Mouse (Mus musculus): ENCODE measurements around the gene Fkbp3. TPM values are rescaled to one million over a fixed set of nuclear protein-coding genes. Genes with fewer than 3 reads are reported as not detected.

The Fkbp3 gene
- polyA plus RNA-seq, 1 experiment from 2014 or later = 146 TPM

DNA sequence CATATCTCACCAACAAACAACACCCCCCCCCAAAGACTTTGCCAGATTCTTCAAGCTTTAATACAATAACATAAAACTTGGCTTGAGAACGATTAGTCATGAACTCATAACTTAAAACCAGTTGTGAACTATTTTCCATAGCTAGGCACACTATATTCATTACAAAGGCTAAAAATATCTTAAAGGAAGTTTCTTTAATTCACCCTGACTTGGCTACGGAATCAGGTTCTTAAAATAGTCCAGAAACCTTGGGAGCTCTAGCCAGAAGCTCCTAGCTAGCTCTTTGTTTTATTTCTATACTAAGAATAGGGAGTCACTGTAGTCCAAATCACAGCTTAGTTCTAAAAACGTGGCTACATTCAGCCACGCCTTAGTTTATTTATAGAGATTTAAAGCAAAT, 5.4 kb downstream of the Fkbp3 start:
- Histone ChIP-seq H3K9me3 (ENCODE audit: control insufficient read depth) (no peaks in the 10 kb centered on the region), H3K4me2 (replicated peaks; ENCODE audit: low read depth) (no peak overlapping the region), H3K4me3 (ENCODE audit: low read depth, low read length) (no peak overlapping the region), H3K27ac (ENCODE audit: low read depth, low read length) (no peak overlapping the region), H3K36me3 (ENCODE audit: control insufficient read depth, insufficient read depth) (peaks cover 9% of the 10 kb centered on the region), H3K9ac (ENCODE audit: low read depth, low read length) (no peak overlapping the region), H3K27me3 (replicated peaks; ENCODE audit: control insufficient read depth, insufficient read depth, low read length) (no peaks in the 10 kb centered on the region), H3K4me1 (replicated peaks; ENCODE audit: control insufficient read depth, insufficient read depth, low read length) (no peaks in the 10 kb centered on the region)
- no peak for TF ChIP-seq CTCF (IDR thresholded peaks at IDR 0.05; ENCODE audit: low read depth)
- no peak for ATAC-seq
- 57% methylated on average over 4 of the region's 4 CpGs for WGBS

DNA sequence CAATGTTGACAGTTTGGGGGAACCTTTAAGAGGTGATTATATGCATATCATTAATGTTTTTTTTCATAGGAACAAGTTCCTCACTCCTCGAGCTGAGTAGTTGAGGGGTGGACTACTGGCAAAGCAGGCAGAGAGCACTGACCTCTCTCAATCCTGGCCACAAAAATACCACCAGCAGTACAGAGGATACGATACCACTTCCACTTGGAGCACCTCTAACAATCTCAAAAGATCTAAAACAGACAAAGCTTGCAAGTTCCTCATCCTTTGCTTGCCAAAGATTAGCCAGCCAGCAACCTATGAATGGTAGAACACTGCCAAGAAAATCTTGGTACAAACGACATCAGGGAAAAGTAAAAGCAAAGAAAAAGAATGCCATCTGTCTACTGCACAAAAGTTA, 7.6 kb downstream of the Fkbp3 start:
- H3K27me3 ChIP-seq (replicated peaks; ENCODE audit: control insufficient read depth, insufficient read depth, low read length) = no peaks in the 10 kb centered on the region
- H3K9me3 ChIP-seq (ENCODE audit: control insufficient read depth) = no peaks in the 10 kb centered on the region
- no peaks in the 10 kb centered on the region for H3K4me1 ChIP-seq (replicated peaks; ENCODE audit: control insufficient read depth, insufficient read depth, low read length)
- H3K4me2 ChIP-seq (replicated peaks; ENCODE audit: low read depth) = no peak overlapping the region
- no peak for TF ChIP-seq CTCF (IDR thresholded peaks at IDR 0.05; ENCODE audit: low read depth)
- H3K27ac ChIP-seq (ENCODE audit: low read depth, low read length) = no peak overlapping the region
- H3K4me3 ChIP-seq (ENCODE audit: low read depth, low read length) = no peak overlapping the region
- WGBS = 62% methylated on average over 3 of the region's 3 CpGs
- ATAC-seq = no peak
- H3K36me3 ChIP-seq (ENCODE audit: control insufficient read depth, insufficient read depth) = peaks cover 22% of the 10 kb centered on the region
- no peak overlapping the region for H3K9ac ChIP-seq (ENCODE audit: low read depth, low read length)

DNA sequence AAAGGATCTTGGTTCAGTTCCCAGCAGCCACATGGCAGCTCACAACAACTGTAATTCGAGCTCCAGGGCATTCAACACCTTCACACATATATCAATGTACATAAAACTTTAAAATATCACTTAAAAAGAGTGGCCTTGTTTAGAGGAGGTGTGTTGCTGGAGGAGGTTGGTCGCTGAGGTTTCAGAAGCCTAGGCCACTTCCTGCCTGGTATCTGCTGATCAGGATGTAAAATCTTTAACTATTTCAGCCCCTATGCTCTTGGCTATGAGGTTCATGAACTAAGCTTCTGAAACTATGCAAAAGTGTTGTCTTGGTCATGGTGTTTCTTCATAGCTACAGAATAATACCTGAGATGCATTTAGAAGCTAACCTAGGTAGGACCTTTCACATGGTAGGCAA, 8.6 kb downstream of the Fkbp3 start:
- no peaks in the 10 kb centered on the region for H3K27me3 ChIP-seq (replicated peaks; ENCODE audit: control insufficient read depth, insufficient read depth, low read length)
- no peaks in the 10 kb centered on the region for H3K9me3 ChIP-seq (ENCODE audit: control insufficient read depth)
- WGBS = 54% methylated on average over 2 of the region's 2 CpGs
- no peak for TF ChIP-seq CTCF (IDR thresholded peaks at IDR 0.05; ENCODE audit: low read depth)
- H3K36me3 ChIP-seq (ENCODE audit: control insufficient read depth, insufficient read depth) = peaks cover 31% of the 10 kb centered on the region
- no peak for ATAC-seq
- no peak overlapping the region for H3K27ac ChIP-seq (ENCODE audit: low read depth, low read length)
- H3K4me1 ChIP-seq (replicated peaks; ENCODE audit: control insufficient read depth, insufficient read depth, low read length) = no peaks in the 10 kb centered on the region
- H3K9ac ChIP-seq (ENCODE audit: low read depth, low read length) = no peak overlapping the region
- no peak overlapping the region for H3K4me2 ChIP-seq (replicated peaks; ENCODE audit: low read depth)
- H3K4me3 ChIP-seq (ENCODE audit: low read depth, low read length) = no peak overlapping the region

- Histone ChIP-seq H3K9ac (ENCODE audit: low read depth, low read length) (no peak overlapping the region), H3K27ac (ENCODE audit: low read depth, low read length) (no peak overlapping the region), H3K27me3 (replicated peaks; ENCODE audit: control insufficient read depth, insufficient read depth, low read length) (no peaks in the 10 kb centered on the region), H3K4me1 (replicated peaks; ENCODE audit: control insufficient read depth, insufficient read depth, low read length) (no peaks in the 10 kb centered on the region), H3K4me3 (ENCODE audit: low read depth, low read length) (no peak overlapping the region), H3K9me3 (ENCODE audit: control insufficient read depth) (no peaks in the 10 kb centered on the region), H3K36me3 (ENCODE audit: control insufficient read depth, insufficient read depth) (peaks cover 46% of the 10 kb centered on the region), H3K4me2 (replicated peaks; ENCODE audit: low read depth) (no peak overlapping the region)
- TF ChIP-seq CTCF (IDR thresholded peaks at IDR 0.05; ENCODE audit: low read depth) = no peak
- no peak for ATAC-seq
These were observed 12.7 kb downstream of the Fkbp3 start for GRCm38 (mm10) chr12:65061082-65061481.

DNA sequence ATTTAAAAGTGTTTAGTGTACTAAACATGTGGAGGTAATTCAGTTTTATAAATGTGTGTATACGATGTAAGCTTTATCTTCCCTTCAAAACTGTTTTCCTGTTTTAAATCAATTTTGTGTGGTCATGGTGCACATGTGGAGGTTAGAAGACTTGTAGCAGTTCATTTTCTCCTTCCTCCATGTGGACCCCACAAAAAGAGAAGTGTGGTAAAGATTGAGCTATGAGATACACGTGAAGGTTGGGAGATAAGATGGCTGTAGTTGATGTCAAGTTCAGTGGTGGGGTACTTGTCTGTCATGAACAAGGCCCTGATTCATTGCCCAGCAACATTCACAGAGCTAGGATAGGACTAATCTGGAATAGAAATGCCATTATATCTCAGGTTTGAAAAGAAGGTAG, 15.6 kb downstream of the Fkbp3 start:
- Histone ChIP-seq H3K9me3 (ENCODE audit: control insufficient read depth) (no peaks in the 10 kb centered on the region), H3K27me3 (replicated peaks; ENCODE audit: control insufficient read depth, insufficient read depth, low read length) (no peaks in the 10 kb centered on the region), H3K4me1 (replicated peaks; ENCODE audit: control insufficient read depth, insufficient read depth, low read length) (no peaks in the 10 kb centered on the region), H3K4me3 (ENCODE audit: low read depth, low read length) (no peak overlapping the region), H3K27ac (ENCODE audit: low read depth, low read length) (no peak overlapping the region), H3K36me3 (ENCODE audit: control insufficient read depth, insufficient read depth) (peaks cover 44% of the 10 kb centered on the region), H3K4me2 (replicated peaks; ENCODE audit: low read depth) (no peak overlapping the region), H3K9ac (ENCODE audit: low read depth, low read length) (no peak overlapping the region)
- no peak for ATAC-seq
- WGBS = 68% methylated on average over 2 of the region's 2 CpGs
- no peak for TF ChIP-seq CTCF (IDR thresholded peaks at IDR 0.05; ENCODE audit: low read depth)

DNA sequence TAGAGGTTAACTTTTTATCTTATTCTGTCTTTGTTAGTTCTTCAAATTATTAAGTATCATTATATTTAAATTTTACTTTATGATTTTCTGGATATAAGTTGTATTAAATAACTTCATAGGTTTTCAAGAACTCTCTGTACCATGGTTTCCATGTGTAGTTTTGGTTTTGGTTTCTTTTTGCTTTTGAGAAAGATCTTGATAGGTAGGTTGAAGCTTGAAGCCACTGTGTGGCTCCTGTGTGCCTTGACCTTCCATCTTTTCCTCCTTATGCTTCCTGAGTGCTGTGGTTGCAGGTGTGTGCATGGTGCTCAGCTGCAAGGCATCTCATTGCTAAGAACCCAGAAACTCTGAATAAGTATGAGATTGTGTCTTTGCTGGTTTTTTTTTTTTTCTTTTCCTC, 25.0 kb downstream of the Fkbp3 start:
- Histone ChIP-seq H3K4me2 (replicated peaks; ENCODE audit: low read depth) (no peak overlapping the region), H3K36me3 (ENCODE audit: control insufficient read depth, insufficient read depth) (peaks cover 17% of the 10 kb centered on the region), H3K27me3 (replicated peaks; ENCODE audit: control insufficient read depth, insufficient read depth, low read length) (no peaks in the 10 kb centered on the region), H3K4me1 (replicated peaks; ENCODE audit: control insufficient read depth, insufficient read depth, low read length) (no peaks in the 10 kb centered on the region), H3K4me3 (ENCODE audit: low read depth, low read length) (no peak overlapping the region), H3K9ac (ENCODE audit: low read depth, low read length) (no peak overlapping the region), H3K9me3 (ENCODE audit: control insufficient read depth) (no peaks in the 10 kb centered on the region), H3K27ac (ENCODE audit: low read depth, low read length) (no peak overlapping the region)
- no peak for TF ChIP-seq CTCF (IDR thresholded peaks at IDR 0.05; ENCODE audit: low read depth)
- ATAC-seq = no peak

- no peaks in the 10 kb centered on the region for H3K9me3 ChIP-seq (ENCODE audit: control insufficient read depth)
- no peak overlapping the region for H3K27ac ChIP-seq (ENCODE audit: low read depth, low read length)
- WGBS = 9% methylated on average over 4 of the region's 4 CpGs
- H3K4me2 ChIP-seq (replicated peaks; ENCODE audit: low read depth) = peak overlapping the region; percentile 70
- 0 out of 2 replicates have a peak, but pooled peaks have one; percentile 50 for ATAC-seq
- TF ChIP-seq CTCF (IDR thresholded peaks at IDR 0.05; ENCODE audit: low read depth) = no peak
- no peaks in the 10 kb centered on the region for H3K27me3 ChIP-seq (replicated peaks; ENCODE audit: control insufficient read depth, insufficient read depth, low read length)
- no peak overlapping the region for H3K9ac ChIP-seq (ENCODE audit: low read depth, low read length)
- H3K4me1 ChIP-seq (replicated peaks; ENCODE audit: control insufficient read depth, insufficient read depth, low read length) = 0 out of 2 replicates have a peak, but pooled peaks cover 3% of the 10 kb centered on the region
- peak overlapping the region; percentile 91 for H3K4me3 ChIP-seq (ENCODE audit: low read depth, low read length)
- H3K36me3 ChIP-seq (ENCODE audit: control insufficient read depth, insufficient read depth) = peaks cover 7% of the 10 kb centered on the region; the same call in 1 of the 2 replicates
These were observed 36.3 kb downstream of the Fkbp3 start for GRCm38 (mm10) chr12:65037546-65037937.

All from intestine, postnatal 0 days (tissue).